Mouse (Mus musculus): ENCODE measurements around the gene Ston2. TPM values are rescaled to one million over a fixed set of nuclear protein-coding genes. Genes with fewer than 3 reads are reported as not detected.
"Not testable (repeated sequence)": the region's sequence is repeated elsewhere in the genome, so short reads cannot be mapped to it uniquely, and the experiment has no call there.

Ston2 gene
- polyA plus RNA-seq, 1 experiment from 2014 or later = 25.0 TPM

GRCm38 (mm10) chr12:91748241-91748865 lies 39.8 kb downstream of the Ston2 start:
- Histone ChIP-seq H3K27ac (peak overlapping the region; percentile 97), H3K36me3 (peaks cover 4% of the 10 kb centered on the region), H3K27me3 (no peaks in the 10 kb centered on the region), H3K9ac (peak overlapping the region; percentile 42), H3K9me3 (replicated peaks) (no peaks in the 10 kb centered on the region), H3K4me3 (replicated peaks) (0 out of 2 replicates have a peak overlapping the region, but pooled peaks have one; percentile 1), H3K4me2 (peak overlapping the region; percentile 73), H3K4me1 (replicated peaks) (peaks cover 74% of the 10 kb centered on the region)
- no peak for DNase-seq
- 36% methylated on average over 18 of the region's 18 CpGs for WGBS (ENCODE audit: insufficient replicate concordance)
- ATAC-seq (ENCODE audit: low read depth) = peak; percentile 22

DNA sequence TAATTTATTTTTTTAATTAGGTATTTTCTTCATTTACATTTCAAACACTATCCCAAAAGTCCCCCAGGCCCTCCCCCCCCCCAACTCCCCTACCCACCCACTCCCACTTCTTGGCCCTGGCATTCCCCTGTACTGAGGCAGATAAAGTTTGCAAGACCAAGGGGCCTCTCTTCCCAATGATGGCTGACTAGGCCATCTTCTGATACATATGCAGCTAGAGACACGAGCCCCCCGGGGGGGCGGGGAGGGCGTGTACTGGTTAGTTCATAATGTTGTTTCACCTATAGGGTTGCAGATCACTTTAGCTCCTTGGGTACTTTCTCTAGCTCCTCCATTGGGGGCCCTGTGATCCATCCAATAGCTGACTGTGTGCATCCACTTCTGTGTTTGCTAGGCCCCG lies 41.3 kb downstream of the Ston2 start:
- DNase-seq; H3K9ac ChIP-seq; H3K9me3 ChIP-seq (replicated peaks); H3K4me3 ChIP-seq (replicated peaks); H3K27me3 ChIP-seq; ATAC-seq (ENCODE audit: low read depth): not testable (repeated sequence)
- Histone ChIP-seq H3K27ac (peak overlapping the region; percentile 97), H3K4me1 (replicated peaks) (peaks cover 83% of the 10 kb centered on the region), H3K36me3 (peaks cover 18% of the 10 kb centered on the region), H3K4me2 (peak overlapping the region; percentile 73)
- 35% methylated on average over 5 of the region's 5 CpGs for WGBS (ENCODE audit: insufficient replicate concordance)

GRCm38 (mm10) chr12:91745758-91746290 lies 42.4 kb downstream of the Ston2 start:
- WGBS (ENCODE audit: insufficient replicate concordance) = 10% methylated on average over 11 of the region's 11 CpGs
- Histone ChIP-seq H3K9ac (peak overlapping the region; percentile 78), H3K4me2 (peak overlapping the region; percentile 73), H3K27me3 (no peaks in the 10 kb centered on the region), H3K36me3 (peaks cover 26% of the 10 kb centered on the region), H3K4me3 (replicated peaks) (peak overlapping the region; percentile 67), H3K9me3 (replicated peaks) (no peaks in the 10 kb centered on the region), H3K27ac (peak overlapping the region; percentile 97), H3K4me1 (replicated peaks) (peaks cover 85% of the 10 kb centered on the region)
- DNase-seq = peak; percentile 91
- ATAC-seq (ENCODE audit: low read depth) = peak; percentile 93

DNA sequence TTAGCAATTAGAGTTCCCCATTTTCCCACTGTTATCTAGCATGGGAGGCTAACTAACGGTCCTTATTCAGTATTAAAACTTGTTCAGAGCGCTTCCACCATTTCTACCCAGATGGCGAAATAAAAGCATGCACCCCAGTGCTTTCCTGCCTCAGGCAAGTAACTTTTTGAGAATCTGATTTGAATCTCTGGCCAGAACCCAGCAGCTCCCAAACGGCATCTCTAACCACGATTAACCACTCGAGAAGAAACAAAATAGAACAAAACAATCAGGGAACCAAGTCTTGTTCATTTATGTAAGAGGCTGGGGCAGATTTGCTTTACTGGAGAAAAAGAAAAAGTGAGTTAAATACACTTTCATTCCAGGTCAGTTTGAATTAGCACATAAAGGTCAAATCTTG lies 44.1 kb downstream of the Ston2 start:
- peaks cover 77% of the 10 kb centered on the region for H3K4me1 ChIP-seq (replicated peaks)
- WGBS (ENCODE audit: insufficient replicate concordance) = 33% methylated on average over 6 of the region's 6 CpGs
- peak overlapping the region; percentile 73 for H3K4me2 ChIP-seq

DNA sequence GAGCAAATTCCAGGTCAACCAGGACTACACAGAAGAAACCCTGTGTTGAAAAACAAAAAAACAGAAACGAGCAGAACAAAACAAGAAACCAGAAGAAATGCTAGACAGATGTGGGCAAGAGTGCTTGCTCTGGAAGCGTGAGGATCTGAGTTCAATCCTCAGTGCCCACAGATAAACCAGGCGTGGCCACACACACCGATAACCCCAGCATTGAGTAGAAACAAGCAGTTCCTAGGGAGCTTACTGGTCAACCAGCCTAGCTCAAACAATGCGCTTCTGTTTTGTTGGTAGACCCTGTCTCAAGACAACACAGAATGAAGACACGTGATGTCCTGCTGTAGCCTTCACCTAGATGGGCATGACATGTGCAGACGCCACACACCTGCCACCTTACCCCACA lies 45.3 kb downstream of the Ston2 start:
- H3K4me1 ChIP-seq (replicated peaks) = peaks cover 66% of the 10 kb centered on the region
- H3K36me3 ChIP-seq = peaks cover 53% of the 10 kb centered on the region
- peak overlapping the region; percentile 5 for H3K9ac ChIP-seq
- peak overlapping the region; percentile 67 for H3K4me3 ChIP-seq (replicated peaks)
- ATAC-seq (ENCODE audit: low read depth) (no peak), DNase-seq (no peak)
- no peaks in the 10 kb centered on the region for H3K9me3 ChIP-seq (replicated peaks)
- peak overlapping the region; percentile 73 for H3K4me2 ChIP-seq
- H3K27me3 ChIP-seq = no peaks in the 10 kb centered on the region
- 53% methylated on average over 7 of the region's 7 CpGs for WGBS (ENCODE audit: insufficient replicate concordance)
- peak overlapping the region; percentile 50; the same call in 1 of the 2 replicates for H3K27ac ChIP-seq

More for the DNA sequence above, 44.1 kb downstream of the Ston2 start:
- H3K9ac ChIP-seq = peak overlapping the region; percentile 57
- peaks cover 43% of the 10 kb centered on the region for H3K36me3 ChIP-seq
- H3K4me3 ChIP-seq (replicated peaks) = peak overlapping the region; percentile 67
- ATAC-seq (ENCODE audit: low read depth) (no peak), DNase-seq (no peak)
- no peaks in the 10 kb centered on the region for H3K27me3 ChIP-seq
- H3K27ac ChIP-seq = peak overlapping the region; percentile 50
- H3K9me3 ChIP-seq (replicated peaks) = no peaks in the 10 kb centered on the region

- no peak for ATAC-seq (ENCODE audit: low read depth)
- no peak overlapping the region for H3K4me2 ChIP-seq
- H3K36me3 ChIP-seq = peaks cover 95% of the 10 kb centered on the region
- no peak overlapping the region for H3K9ac ChIP-seq
- H3K27me3 ChIP-seq = no peaks in the 10 kb centered on the region
- H3K4me3 ChIP-seq (replicated peaks) = no peak overlapping the region
- no peak for DNase-seq
- no peaks in the 10 kb centered on the region for H3K9me3 ChIP-seq (replicated peaks)
- WGBS (ENCODE audit: insufficient replicate concordance) = 84% methylated on average over 4 of the region's 4 CpGs
- H3K27ac ChIP-seq = no peak overlapping the region
- H3K4me1 ChIP-seq (replicated peaks) = peaks cover 63% of the 10 kb centered on the region
These were observed 49.8 kb downstream of the Ston2 start for GRCm38 (mm10) chr12:91738381-91738780.

DNA sequence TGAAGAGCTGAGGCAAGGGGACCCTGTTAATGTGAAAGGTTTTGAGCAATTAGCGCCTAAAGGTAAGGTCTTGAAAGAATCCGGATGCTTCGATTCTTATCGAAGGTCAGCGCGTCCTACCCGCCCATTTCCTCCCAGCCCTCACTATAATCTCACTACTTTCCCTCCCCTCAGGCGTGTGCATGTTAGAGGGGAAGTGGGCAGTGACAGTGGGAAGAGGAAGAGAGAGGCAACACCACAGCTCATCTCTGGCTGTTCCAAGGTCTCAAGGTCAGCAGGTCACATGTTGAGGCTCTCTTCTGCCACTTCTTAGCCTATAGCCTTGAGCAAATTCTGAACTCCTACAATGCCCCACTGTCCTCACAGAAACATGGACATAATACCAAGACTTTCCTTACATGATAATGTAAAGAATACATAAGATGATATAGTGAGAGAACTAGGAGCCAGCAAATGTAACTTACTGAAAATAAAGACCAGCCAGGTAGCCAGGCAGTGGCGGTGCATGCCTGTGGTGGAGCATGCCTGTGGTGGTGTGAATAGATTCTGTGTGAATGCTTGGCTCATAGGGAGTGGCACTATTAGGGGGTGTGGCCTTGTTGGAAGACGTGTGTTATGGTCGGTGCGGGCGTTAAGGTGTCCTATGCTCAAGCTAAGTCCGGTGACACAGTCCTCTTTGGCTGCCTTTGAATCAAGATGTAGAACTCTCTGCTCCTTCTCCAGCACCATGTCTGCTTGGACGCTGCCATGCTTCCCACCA lies 51.8 kb downstream of the Ston2 start:
- Histone ChIP-seq H3K9ac (no peak overlapping the region), H3K4me2 (no peak overlapping the region), H3K27ac (peak overlapping the region; percentile 50), H3K4me3 (replicated peaks) (no peak overlapping the region), H3K9me3 (replicated peaks) (no peaks in the 10 kb centered on the region), H3K4me1 (replicated peaks) (peaks cover 49% of the 10 kb centered on the region), H3K27me3 (no peaks in the 10 kb centered on the region), H3K36me3 (peaks cover 97% of the 10 kb centered on the region)
- ATAC-seq (ENCODE audit: low read depth) (peak; percentile 73), DNase-seq (no peak)
- WGBS (ENCODE audit: insufficient replicate concordance) = 38% methylated on average over 15 of the region's 15 CpGs

DNA sequence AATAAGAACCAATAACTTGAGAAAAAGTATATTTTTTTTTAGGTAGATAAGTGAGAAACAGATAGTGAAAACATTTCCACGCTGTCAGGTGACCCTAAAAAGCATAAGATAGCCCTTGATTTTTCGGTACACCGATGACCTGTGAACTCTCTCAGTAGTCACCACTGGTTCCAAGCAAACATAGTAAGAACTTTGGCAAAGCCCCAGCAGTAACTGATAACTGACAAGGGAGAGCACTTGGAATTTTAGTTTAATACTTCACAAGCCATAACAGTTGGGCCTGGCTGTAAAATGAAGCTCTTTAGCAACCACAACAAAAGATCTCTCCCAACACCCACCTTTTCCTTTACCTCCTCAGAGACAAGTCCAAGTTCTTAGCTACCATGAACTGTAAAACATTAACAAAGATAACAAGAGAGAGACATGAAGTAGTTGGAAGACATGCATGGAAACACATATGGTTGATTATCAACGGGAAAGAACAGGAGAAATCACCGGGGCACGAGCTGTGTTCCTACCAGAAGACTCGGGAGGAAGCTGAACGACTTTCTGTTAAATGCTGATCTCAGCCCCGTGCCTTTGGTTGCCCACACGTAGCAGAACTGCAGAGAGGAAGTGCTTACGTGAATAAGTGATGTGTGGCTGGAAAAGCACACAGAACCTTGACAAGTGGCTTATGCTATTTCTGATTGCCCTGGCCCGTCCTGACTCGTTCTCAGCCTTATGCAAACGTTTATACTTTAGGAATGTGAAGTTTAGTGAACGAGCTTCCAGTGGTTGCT lies 53.8 kb downstream of the Ston2 start:
- WGBS (ENCODE audit: insufficient replicate concordance) = 35% methylated on average over 15 of the region's 15 CpGs

DNA sequence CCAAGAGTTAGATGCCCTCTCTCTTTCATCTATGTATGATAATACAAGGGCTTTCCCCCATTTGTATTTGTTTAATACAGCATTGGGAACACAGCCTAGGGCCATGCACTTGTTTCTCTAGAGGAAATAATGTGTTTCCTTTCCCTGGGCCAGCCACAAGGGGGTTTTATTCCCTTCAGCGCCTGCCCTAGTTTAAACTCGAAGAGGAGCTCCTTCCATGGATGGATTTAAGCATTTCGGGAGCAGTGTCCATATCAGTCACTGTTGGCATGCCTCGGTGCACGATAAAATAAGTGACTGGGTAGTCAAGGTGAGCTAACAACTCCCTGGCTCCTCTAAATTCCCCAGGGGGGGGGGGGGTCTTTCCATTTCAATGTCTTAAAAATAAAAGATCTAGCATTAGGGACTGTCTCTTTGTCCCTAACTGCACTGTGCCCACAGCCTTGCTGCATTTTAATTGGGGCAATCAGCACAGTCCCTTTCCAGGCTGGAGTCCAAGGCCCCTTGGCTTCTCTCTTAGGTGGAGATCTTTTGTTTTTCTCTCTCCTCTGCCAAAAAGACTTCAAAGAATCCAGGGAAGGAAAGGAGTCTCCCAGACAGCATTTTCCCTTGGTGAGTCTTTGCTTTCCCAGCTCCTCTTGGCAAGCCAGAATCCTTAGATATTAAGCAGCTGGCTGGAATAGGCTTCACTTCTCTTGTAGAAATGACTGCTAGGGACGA lies 55.3 kb downstream of the Ston2 start:
- H3K27ac ChIP-seq = no peak overlapping the region
- H3K9me3 ChIP-seq (replicated peaks) = no peaks in the 10 kb centered on the region
- peaks cover 46% of the 10 kb centered on the region for H3K4me1 ChIP-seq (replicated peaks)
- no peaks in the 10 kb centered on the region for H3K27me3 ChIP-seq
- H3K9ac ChIP-seq = no peak overlapping the region
- no peak overlapping the region for H3K4me2 ChIP-seq
- ATAC-seq (ENCODE audit: low read depth) = no peak
- H3K4me3 ChIP-seq (replicated peaks) = no peak overlapping the region
- H3K36me3 ChIP-seq = peaks cover 91% of the 10 kb centered on the region
- WGBS (ENCODE audit: insufficient replicate concordance) = 79% methylated on average over 6 of the region's 6 CpGs
- no peak for DNase-seq

More for the DNA sequence above, 53.8 kb downstream of the Ston2 start:
- Histone ChIP-seq H3K4me2 (no peak overlapping the region), H3K27me3 (no peaks in the 10 kb centered on the region), H3K36me3 (peaks cover 89% of the 10 kb centered on the region), H3K9me3 (replicated peaks) (no peaks in the 10 kb centered on the region), H3K9ac (no peak overlapping the region), H3K27ac (peak overlapping the region; percentile 11; the same call in 1 of the 2 replicates), H3K4me1 (replicated peaks) (peaks cover 47% of the 10 kb centered on the region), H3K4me3 (replicated peaks) (no peak overlapping the region)
- DNase-seq (no peak), ATAC-seq (ENCODE audit: low read depth) (no peak)

- DNase-seq (no peak), ATAC-seq (ENCODE audit: low read depth) (peak; percentile 53; the same call in 1 of the 2 replicates)
- Histone ChIP-seq H3K27me3 (no peaks in the 10 kb centered on the region), H3K4me1 (replicated peaks) (peaks cover 18% of the 10 kb centered on the region), H3K4me3 (replicated peaks) (no peak overlapping the region), H3K9me3 (replicated peaks) (no peaks in the 10 kb centered on the region), H3K9ac (no peak overlapping the region), H3K36me3 (peaks cover 35% of the 10 kb centered on the region), H3K27ac (no peak overlapping the region), H3K4me2 (no peak overlapping the region)
- WGBS (ENCODE audit: insufficient replicate concordance) = 66% methylated on average over 7 of the region's 7 CpGs
These were observed 62.0 kb downstream of the Ston2 start for GRCm38 (mm10) chr12:91726202-91726601.

Measured in liver, embryonic 13.5 days (tissue).